Mouse (Mus musculus) gastrocnemius, adult 2 months (tissue): ENCODE results near the gene Bsnd. TPM values are rescaled to one million over a fixed set of nuclear protein-coding genes. Genes with fewer than 3 reads are reported as not detected.

Experiments used
- DNase-seq: peaks from one replicate; pipeline ENCODE4 v3.0.0; 2022
- H3K27ac ChIP-seq: fragments of 200-600 bp; 2 replicates; pipeline ENCODE4 v1.8.1; 2022; ENCODE audit warnings: mild to moderate bottlenecking
- H3K4me3 ChIP-seq: fragments of 200-600 bp; 2 replicates; pipeline ENCODE4 v1.8.1; 2022; ENCODE audit warnings: mild to moderate bottlenecking, moderate library complexity
- CTCF ChIP-seq: fragments of 200-600 bp; IDR thresholded peaks from 2 replicates; pipeline ENCODE4 v1.8.1; 2022; ENCODE audit warnings: antibody characterized with exemption, mild to moderate bottlenecking, moderate library complexity
- intact Hi-C: fragments of 180-260 bp; cut with DNase I; formaldehyde crosslinking; loops from one replicate; pipeline ENCODE4 v1.15.1; 2025
- total RNA-seq, 2 experiments: library from RNA; stranded (reverse); gene quantifications; 2 replicates each; pipeline ENCODE4 v1.2.3; 2021

Bsnd gene
- total RNA-seq, 2 experiments from 2014 or later: not detected

GRCm38 (mm10) chr4:106505453-106506058 is 13.5 kb upstream of the Bsnd start:
- no peak overlapping the region for H3K27ac ChIP-seq
- no peak for TF ChIP-seq CTCF
- no peak overlapping the region for H3K4me3 ChIP-seq
- peak; percentile 48 for DNase-seq
- intact Hi-C loops: no loop called here

- Histone ChIP-seq H3K27ac (no peak overlapping the region), H3K4me3 (no peak overlapping the region)
- TF ChIP-seq CTCF: 0 out of 2 replicates have a peak, but pooled peaks have one; percentile 7
- intact Hi-C loops: no loop called here
- no peak for DNase-seq
These were observed 11.5 kb upstream of the Bsnd start for GRCm38 (mm10) chr4:106503578-106503977.

GRCm38 (mm10) chr4:106500066-106500465 is 8.0 kb upstream of the Bsnd start:
- no peak overlapping the region for H3K27ac ChIP-seq
- TF ChIP-seq CTCF: no peak
- no peak overlapping the region for H3K4me3 ChIP-seq
- intact Hi-C loops: no loop called here
- DNase-seq: no peak

- Histone ChIP-seq H3K27ac (no peak overlapping the region), H3K4me3 (no peak overlapping the region)
- no peak for DNase-seq
- intact Hi-C loops: no loop called here
- TF ChIP-seq CTCF: no peak
These were observed 6.4 kb upstream of the Bsnd start for GRCm38 (mm10) chr4:106498471-106498844.

- no peak overlapping the region for H3K4me3 ChIP-seq
- no peak for TF ChIP-seq CTCF
- intact Hi-C loops: no loop called here
- H3K27ac ChIP-seq: no peak overlapping the region
- no peak for DNase-seq
These were observed 5.8 kb upstream of the Bsnd start for GRCm38 (mm10) chr4:106497776-106498470.

GRCm38 (mm10) chr4:106496833-106497232 is 4.8 kb upstream of the Bsnd start:
- intact Hi-C loops: no loop called here
- DNase-seq: no peak
- H3K4me3 ChIP-seq: no peak overlapping the region
- H3K27ac ChIP-seq: no peak overlapping the region
- TF ChIP-seq CTCF: no peak

- intact Hi-C loops: no loop called here
- DNase-seq: no peak
- H3K4me3 ChIP-seq: no peak overlapping the region
- peak; percentile 29; the same call in 1 of the 2 replicates for TF ChIP-seq CTCF
- no peak overlapping the region for H3K27ac ChIP-seq
These were observed 1.6 kb upstream of the Bsnd start for GRCm38 (mm10) chr4:106493639-106494038.

- TF ChIP-seq CTCF: no peak
- DNase-seq: no peak
- intact Hi-C loops: no loop called here
- H3K4me3 ChIP-seq: no peak overlapping the region
- H3K27ac ChIP-seq: no peak overlapping the region
These were observed 1.5 kb downstream of the Bsnd start for GRCm38 (mm10) chr4:106490620-106491019.

GRCm38 (mm10) chr4:106483831-106484230 is 8.3 kb downstream of the Bsnd start:
- TF ChIP-seq CTCF: no peak
- no peak overlapping the region for H3K4me3 ChIP-seq
- no peak for DNase-seq
- H3K27ac ChIP-seq: no peak overlapping the region
- intact Hi-C loops: no loop called here

GRCm38 (mm10) chr4:106483215-106483727 is 8.8 kb downstream of the Bsnd start:
- no peak for DNase-seq
- no peak overlapping the region for H3K27ac ChIP-seq
- intact Hi-C loops: no loop called here
- no peak for TF ChIP-seq CTCF
- no peak overlapping the region for H3K4me3 ChIP-seq

- Histone ChIP-seq H3K27ac (no peak overlapping the region), H3K4me3 (no peak overlapping the region)
- intact Hi-C loops: no loop called here
- DNase-seq: no peak
- no peak for TF ChIP-seq CTCF
These were observed 11.5 kb downstream of the Bsnd start for GRCm38 (mm10) chr4:106480545-106480944.

- Histone ChIP-seq H3K4me3 (no peak overlapping the region), H3K27ac (no peak overlapping the region)
- peak; percentile 75 for TF ChIP-seq CTCF
- intact Hi-C loops: loop anchor here (1.0 kb wide), 1 partner anchor 56 kb away; no protein-coding TSS in a partner anchor
- peak; percentile 46 for DNase-seq
These were observed 17.8 kb downstream of the Bsnd start for GRCm38 (mm10) chr4:106474241-106474640.

GRCm38 (mm10) chr4:106472335-106472734 is 19.7 kb downstream of the Bsnd start:
- intact Hi-C loops: no loop called here
- peak; percentile 59 for DNase-seq
- Histone ChIP-seq H3K27ac (no peak overlapping the region), H3K4me3 (no peak overlapping the region)
- peak; percentile 78 for TF ChIP-seq CTCF
